In genomic region chr10:37170466-37170865, GRCm38 (mm10) we compare ENCODE assay signal across 12 mouse cellular contexts. TPM values are rescaled to one million over a fixed set of nuclear protein-coding genes. Genes with fewer than 3 reads are reported as not detected.
DNase-seq lines count a peak whose midpoint lies in the region; ATAC-seq and TF ChIP-seq lines count a peak whose summit lies in the region.
"Had no signal": no experiment of that assay in that cellular context is flagged by ENCODE, and none has a peak within 500 bp of the region (broad histone marks: within the 10 kb centered on the region; RNA-seq: fewer than 3 reads in every experiment).

No protein-coding gene starts in this region.

- H3K9me3 ChIP-seq in heart, embryonic 12.5 days (replicated peaks) = peaks cover 4% of the 10 kb centered on the region
- H3K9me3 ChIP-seq in midbrain, embryonic 10.5 days (replicated peaks) = peaks cover 4% of the 10 kb centered on the region; the same call in 1 of the 2 replicates
- H3K9me3 ChIP-seq in midbrain, embryonic 15.5 days = no peaks in the 10 kb centered on the region
- no peaks in the 10 kb centered on the region for H3K9me3 ChIP-seq in stomach, embryonic 16.5 days (replicated peaks; ENCODE audit: control insufficient read depth, low read length)
- no peaks in the 10 kb centered on the region for H3K9me3 ChIP-seq in intestine, embryonic 15.5 days
- no peaks in the 10 kb centered on the region for H3K9me3 ChIP-seq in neural tube, embryonic 15.5 days (replicated peaks)
- H3K9me3 ChIP-seq: forebrain, embryonic 10.5 days; liver, embryonic 12.5 days had no signal

- no peak for TF ChIP-seq POLR2A in heart, adult 2 months (IDR thresholded peaks at IDR 0.05; ENCODE audit: insufficient read depth, low read depth, low read length)

- H3K4me1 ChIP-seq in heart, adult 2 months (ENCODE audit: control insufficient read depth, insufficient read depth, low read length) = peaks cover 3% of the 10 kb centered on the region
- no peaks in the 10 kb centered on the region for H3K4me1 ChIP-seq in heart, embryonic 12.5 days (replicated peaks)
- H3K4me1 ChIP-seq in midbrain, embryonic 10.5 days = peaks cover 29% of the 10 kb centered on the region
- peaks cover 21% of the 10 kb centered on the region for H3K4me1 ChIP-seq in midbrain, embryonic 15.5 days
- peaks cover 5% of the 10 kb centered on the region; the same call in 1 of the 2 replicates for H3K4me1 ChIP-seq in stomach, embryonic 16.5 days (ENCODE audit: control insufficient read depth, insufficient read depth, low read length)
- H3K4me1 ChIP-seq in intestine, embryonic 15.5 days (replicated peaks) = 0 out of 2 replicates have a peak, but pooled peaks cover 3% of the 10 kb centered on the region
- H3K4me1 ChIP-seq in neural tube, embryonic 15.5 days = peaks cover 10% of the 10 kb centered on the region; the same call in 1 of the 2 replicates
- H3K4me1 ChIP-seq: liver, embryonic 12.5 days; megakaryocyte, embryonic 14.5 days had no signal

- H3K36me3 ChIP-seq in heart, adult 2 months (ENCODE audit: control insufficient read depth, insufficient read depth, low read length) = no peaks in the 10 kb centered on the region
- no peaks in the 10 kb centered on the region for H3K36me3 ChIP-seq in heart, embryonic 12.5 days
- no peaks in the 10 kb centered on the region for H3K36me3 ChIP-seq in midbrain, embryonic 10.5 days
- no peaks in the 10 kb centered on the region for H3K36me3 ChIP-seq in midbrain, embryonic 15.5 days (replicated peaks)
- no peaks in the 10 kb centered on the region for H3K36me3 ChIP-seq in stomach, embryonic 16.5 days (ENCODE audit: control insufficient read depth, insufficient read depth, low read length)
- H3K36me3 ChIP-seq in intestine, embryonic 15.5 days = no peaks in the 10 kb centered on the region
- no peaks in the 10 kb centered on the region for H3K36me3 ChIP-seq in neural tube, embryonic 15.5 days
- H3K36me3 ChIP-seq: forebrain, embryonic 10.5 days; liver, embryonic 12.5 days had no signal

- no peak overlapping the region for H3K4me2 ChIP-seq in heart, embryonic 12.5 days
- no peak overlapping the region for H3K4me2 ChIP-seq in midbrain, embryonic 15.5 days
- H3K4me2 ChIP-seq in stomach, embryonic 16.5 days (ENCODE audit: low read depth, low read length) = no peak overlapping the region
- no peak overlapping the region for H3K4me2 ChIP-seq in intestine, embryonic 15.5 days (replicated peaks)
- H3K4me2 ChIP-seq in neural tube, embryonic 15.5 days = no peak overlapping the region
- H3K4me2 ChIP-seq: liver, embryonic 12.5 days had no signal

- intact Hi-C loops in heart, adult 2 months (cut with DNase I) = no loop called here
- intact Hi-C loops in gastrocnemius, postnatal 14 days (cut with DNase I; ENCODE audit: low total_unique reads) = no loop called here

- peak; percentile 70 to 74 for DNase-seq in heart, adult 2 months
- DNase-seq in midbrain, embryonic 10.5 days (ENCODE audit: low spot score) = no peak
- peak; percentile 81 for DNase-seq in gastrocnemius, postnatal 14 days
- DNase-seq: embryo, embryonic 11 days had no signal

- H3K4me3 ChIP-seq in heart, adult 2 months = no peak overlapping the region
- no peak overlapping the region for H3K4me3 ChIP-seq in heart, embryonic 12.5 days
- no peak overlapping the region for H3K4me3 ChIP-seq in midbrain, embryonic 10.5 days
- no peak overlapping the region for H3K4me3 ChIP-seq in midbrain, embryonic 15.5 days
- H3K4me3 ChIP-seq in stomach, embryonic 16.5 days (replicated peaks; ENCODE audit: low read length) = no peak overlapping the region
- H3K4me3 ChIP-seq in intestine, embryonic 15.5 days (replicated peaks) = no peak overlapping the region
- no peak overlapping the region for H3K4me3 ChIP-seq in neural tube, embryonic 15.5 days (replicated peaks)
- H3K4me3 ChIP-seq: forebrain, embryonic 10.5 days; liver, embryonic 12.5 days; megakaryocyte, embryonic 14.5 days had no signal

- 60% methylated on average over 4 of the region's 4 CpGs for WGBS in heart, adult 2 months
- WGBS in heart, embryonic 12.5 days = 71% methylated on average over 4 of the region's 4 CpGs
- 84% methylated on average over 4 of the region's 4 CpGs for WGBS in midbrain, embryonic 10.5 days
- WGBS in midbrain, embryonic 15.5 days = 76% methylated on average over 4 of the region's 4 CpGs
- 62% methylated on average over 4 of the region's 4 CpGs for WGBS in stomach, embryonic 16.5 days
- WGBS in intestine, embryonic 15.5 days = 63% methylated on average over 4 of the region's 4 CpGs
- 77% methylated on average over 4 of the region's 4 CpGs for WGBS in neural tube, embryonic 15.5 days

- H3K27ac ChIP-seq in heart, adult 2 months = peak overlapping the region; percentile 63
- H3K27ac ChIP-seq in heart, embryonic 12.5 days (ENCODE audit: poor library complexity, severe bottlenecking) = no peak overlapping the region
- peak overlapping the region; percentile 14 for H3K27ac ChIP-seq in midbrain, embryonic 10.5 days (replicated peaks)
- H3K27ac ChIP-seq in midbrain, embryonic 15.5 days = no peak overlapping the region
- H3K27ac ChIP-seq in stomach, embryonic 16.5 days (ENCODE audit: low read length) = peak overlapping the region; percentile 35; the same call in 1 of the 2 replicates
- no peak overlapping the region for H3K27ac ChIP-seq in intestine, embryonic 15.5 days
- H3K27ac ChIP-seq in neural tube, embryonic 15.5 days (replicated peaks) = no peak overlapping the region
- H3K27ac ChIP-seq: forebrain, embryonic 10.5 days; liver, embryonic 12.5 days had no signal

- H3K79me2 ChIP-seq in heart, adult 2 months (replicated peaks; ENCODE audit: control insufficient read depth, insufficient read depth, low read length) = no peaks in the 10 kb centered on the region

- H3K27me3 ChIP-seq in heart, adult 2 months (ENCODE audit: control insufficient read depth, insufficient read depth, low read length) = no peaks in the 10 kb centered on the region
- no peaks in the 10 kb centered on the region for H3K27me3 ChIP-seq in heart, embryonic 12.5 days (replicated peaks)
- H3K27me3 ChIP-seq in midbrain, embryonic 10.5 days (ENCODE audit: low read depth, poor library complexity, severe bottlenecking) = no peaks in the 10 kb centered on the region
- no peaks in the 10 kb centered on the region for H3K27me3 ChIP-seq in midbrain, embryonic 15.5 days (replicated peaks)
- no peaks in the 10 kb centered on the region for H3K27me3 ChIP-seq in stomach, embryonic 16.5 days (ENCODE audit: control insufficient read depth, insufficient read depth, low read length)
- no peaks in the 10 kb centered on the region for H3K27me3 ChIP-seq in intestine, embryonic 15.5 days (replicated peaks)
- H3K27me3 ChIP-seq in neural tube, embryonic 15.5 days (replicated peaks) = no peaks in the 10 kb centered on the region
- H3K27me3 ChIP-seq: liver, embryonic 12.5 days; megakaryocyte, embryonic 14.5 days had no signal

- no peak for TF ChIP-seq EP300 in heart, adult 2 months (IDR thresholded peaks at IDR 0.05; ENCODE audit: insufficient read depth, low read depth, low read length)

- no peak for ATAC-seq in heart, embryonic 12.5 days (ENCODE audit: insufficient number of reproducible peaks, low FRiP score)
- ATAC-seq in midbrain, embryonic 15.5 days (replicated peaks) = no peak
- ATAC-seq in stomach, embryonic 16.5 days (ENCODE audit: insufficient read depth, low FRiP score) = no peak
- no peak for ATAC-seq in intestine, embryonic 15.5 days
- ATAC-seq in neural tube, embryonic 15.5 days (ENCODE audit: low FRiP score) = no peak
- ATAC-seq: liver, embryonic 12.5 days had no signal

- no peak overlapping the region for H3K9ac ChIP-seq in heart, adult 2 months (ENCODE audit: low read depth, low read length)
- H3K9ac ChIP-seq in heart, embryonic 12.5 days = no peak overlapping the region
- H3K9ac ChIP-seq in midbrain, embryonic 15.5 days = no peak overlapping the region
- H3K9ac ChIP-seq in stomach, embryonic 16.5 days (ENCODE audit: low read length) = no peak overlapping the region
- H3K9ac ChIP-seq in intestine, embryonic 15.5 days = no peak overlapping the region
- H3K9ac ChIP-seq in neural tube, embryonic 15.5 days (replicated peaks) = no peak overlapping the region
- H3K9ac ChIP-seq: liver, embryonic 12.5 days had no signal

- TF ChIP-seq CTCF in heart, adult 2 months (IDR thresholded peaks at IDR 0.05) = no peak

RNA-seq across cellular contexts. Expression of gene Marcks, which starts 31.7 kb away (rescaled TPM):
- 10 to 100 TPM; 26.3 to 32.7 TPM for total RNA-seq in heart, adult 2 months (2021)
- polyA plus RNA-seq in heart, adult 2 months (2012; rRNA removed) = 9.7 and 15.8 TPM in 2 replicates
- polyA plus RNA-seq in heart, embryonic 12.5 days (2016; fragmentation: Nextera tagmentation; extraction: Ambion mirVana) = 79.0 and 81.4 TPM in 2 replicates
- polyA plus RNA-seq in midbrain, embryonic 10.5 days (2016; fragmentation: Nextera tagmentation; extraction: Ambion mirVana) = 169 and 200 TPM in 2 replicates
- 203 and 208 TPM in 2 replicates for polyA plus RNA-seq in midbrain, embryonic 15.5 days (2015; fragmentation: Nextera tagmentation; extraction: Ambion mirVana)
- total RNA-seq in gastrocnemius, postnatal 14 days (2021) = 100 to 1,000 TPM in 1 of 2 experiments, 10 to 100 TPM in 1; 70.3 to 104 TPM
- polyA plus RNA-seq in stomach, embryonic 16.5 days (2015; fragmentation: Nextera tagmentation; extraction: Ambion mirVana) = 66.3 and 78.1 TPM in 2 replicates
- 75.1 and 91.5 TPM in 2 replicates for polyA plus RNA-seq in intestine, embryonic 15.5 days (2015; fragmentation: Nextera tagmentation; extraction: Ambion mirVana)
- polyA plus RNA-seq in neural tube, embryonic 15.5 days (2015; fragmentation: Nextera tagmentation; extraction: Ambion mirVana) = 145 and 159 TPM in 2 replicates

Comparison
In these comparisons a context has a peak if more than half of its experiments do, and no peak if none do; other contexts are left out.
1. H3K27ac ChIP-seq: peak in heart, adult 2 months (single experiment), midbrain, embryonic 10.5 days (single experiment) and stomach, embryonic 16.5 days (single experiment); none in heart, embryonic 12.5 days (single experiment), midbrain, embryonic 15.5 days (single experiment), intestine, embryonic 15.5 days (single experiment) and neural tube, embryonic 15.5 days (single experiment).